Mouse (Mus musculus) Patski (cell line): Measurements from ENCODE around the gene Leng8. TPM values are rescaled to one million over a fixed set of nuclear protein-coding genes. Genes with fewer than 3 reads are reported as not detected.

Experiments used
- ATAC-seq: fragments of 100-300 bp; one replicate; pipeline ENCODE4 v1.8.0; 2021
- CTCF ChIA-PET: fragments of 350-600 bp; sonication (Branson Sonifier 250); formaldehyde crosslinking; loops from one replicate; lab custom pipeline; 2022; ENCODE audit warnings: inconsistent platforms; lab: Charles Lee
- POLR2A ChIA-PET: fragments of 350-600 bp; sonication (Branson Sonifier 250); formaldehyde crosslinking; loops from one replicate; lab custom pipeline; 2022; ENCODE audit warnings: antibody characterized with exemption, inconsistent platforms; lab: Charles Lee
- DNase-seq: peaks from one replicate; pipeline ENCODE4 v3.0.0-alpha.2; 2011; ENCODE audit warnings: low read depth, low spot score
- H3K27me3 ChIP-seq: fragments of 371-371 bp; one replicate; pipeline ENCODE4 v1.5.1; 2021
- CTCF ChIP-seq: fragments of 100-300 bp; IDR thresholded peaks from one replicate; pipeline ENCODE4 v1.5.1; 2021
- in situ Hi-C: fragments of 300-500 bp; cut with MboI; formaldehyde crosslinking; loops from 3 replicates; pipeline ENCODE4 v1.11.1; 2018; ENCODE audit warnings: low pct_unique_long_range_greater_than_20kb, mixed read lengths
- polyA plus RNA-seq: library from polyadenylated mRNA; unstranded; gene quantifications from one replicate; pipeline ENCODE4 v1.2.3, GENCODE M21; 2021

Gene Leng8
- polyA plus RNA-seq, 1 experiment from 2014 or later = 92.8 TPM

GRCm38 (mm10) chr7:4146241-4147180 lies 9.7 kb downstream of the Leng8 start:
- no peak for ATAC-seq
- in situ Hi-C loops = no loop called here
- DNase-seq = no peak
- CTCF ChIA-PET = interaction anchor here (0.8 to 2.1 kb wide), 6 partner anchors 11 to 284 kb away, joined by 3 to 11 read pairs (median 4); partner anchors contain the start of gene Leng8
- no peaks in the 10 kb centered on the region for H3K27me3 ChIP-seq
- no peak for TF ChIP-seq CTCF
- POLR2A ChIA-PET = interaction anchor here (1.2 to 1.5 kb wide), 2 partner anchors 8 to 10 kb away, joined by 3 to 5 read pairs; partner anchors contain the start of gene Leng8

DNA sequence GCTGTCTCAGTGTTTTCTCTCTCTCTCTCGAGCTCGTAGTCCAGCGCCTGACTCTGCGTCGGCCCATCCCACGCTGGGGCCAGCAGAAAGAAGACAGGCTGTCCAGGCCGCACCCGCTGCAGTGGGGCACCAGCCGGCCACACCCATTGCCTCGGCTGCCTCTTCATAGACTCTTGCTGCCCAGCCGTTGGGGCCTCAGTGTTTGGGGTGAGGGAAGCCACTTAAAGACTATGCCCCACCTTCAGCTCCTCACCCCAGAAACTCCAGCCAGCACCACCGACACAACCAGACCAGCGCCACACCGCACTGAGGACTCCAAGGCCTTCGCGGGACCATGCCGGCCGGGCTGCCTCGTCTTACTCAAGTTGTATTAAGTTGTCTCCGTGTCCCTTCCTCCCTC lies 10.5 kb downstream of the Leng8 start:
- POLR2A ChIA-PET = interaction anchor here (1.2 to 1.5 kb wide), 2 partner anchors 9 to 10 kb away, joined by 3 to 5 read pairs; partner anchors contain the start of gene Leng8
- in situ Hi-C loops = no loop called here
- CTCF ChIA-PET = interaction anchor here (0.9 kb wide), 1 partner anchor 9 kb away, joined by 4 read pairs; no protein-coding TSS in a partner anchor
- TF ChIP-seq CTCF = no peak
- DNase-seq (no peak), ATAC-seq (no peak)
- H3K27me3 ChIP-seq = no peaks in the 10 kb centered on the region

DNA sequence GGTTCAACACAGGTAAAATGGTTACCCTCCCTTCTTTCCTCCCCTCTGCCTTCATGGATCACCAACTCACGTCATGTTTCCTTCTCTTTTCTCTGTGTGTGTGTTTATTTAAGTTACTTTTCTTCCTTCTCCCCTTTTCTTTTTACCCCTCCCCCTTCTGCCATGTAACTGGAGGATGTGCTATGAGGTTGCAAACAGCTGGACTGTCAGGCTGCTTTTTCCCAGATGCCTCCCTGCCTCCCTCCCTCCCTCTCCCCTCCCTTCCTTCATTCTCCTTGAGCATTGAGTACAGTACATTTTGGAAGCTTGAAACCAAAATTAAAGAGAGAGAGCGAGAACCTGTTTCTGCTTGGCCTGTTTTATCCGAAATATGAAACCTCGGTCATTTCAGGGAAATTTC lies 11.0 kb downstream of the Leng8 start:
- in situ Hi-C loops = no loop called here
- no peak for TF ChIP-seq CTCF
- ChIA-PET CTCF (interaction anchor here (0.8 to 1.5 kb wide), 4 partner anchors 10 to 282 kb away, joined by 3 to 4 read pairs (median 3); no protein-coding TSS in a partner anchor), POLR2A (interaction anchor here (1.2 to 1.5 kb wide), 2 partner anchors 9 to 11 kb away, joined by 3 to 5 read pairs; partner anchors contain the start of gene Leng8)
- ATAC-seq = no peak
- no peak for DNase-seq
- H3K27me3 ChIP-seq = no peaks in the 10 kb centered on the region

- no peaks in the 10 kb centered on the region for H3K27me3 ChIP-seq
- no peak for DNase-seq
- ATAC-seq = peak; percentile 45
- CTCF ChIA-PET = interaction anchor here (0.8 to 1.5 kb wide), 4 partner anchors 10 to 281 kb away, joined by 3 to 4 read pairs (median 3); no protein-coding TSS in a partner anchor
- TF ChIP-seq CTCF = no peak
- POLR2A ChIA-PET = interaction anchor here (1.2 to 1.5 kb wide), 2 partner anchors 10 to 12 kb away, joined by 3 to 5 read pairs; partner anchors contain the start of gene Leng8
- in situ Hi-C loops = no loop called here
Observed at GRCm38 (mm10) chr7:4148341-4149208, 11.7 kb downstream of the Leng8 start.

DNA sequence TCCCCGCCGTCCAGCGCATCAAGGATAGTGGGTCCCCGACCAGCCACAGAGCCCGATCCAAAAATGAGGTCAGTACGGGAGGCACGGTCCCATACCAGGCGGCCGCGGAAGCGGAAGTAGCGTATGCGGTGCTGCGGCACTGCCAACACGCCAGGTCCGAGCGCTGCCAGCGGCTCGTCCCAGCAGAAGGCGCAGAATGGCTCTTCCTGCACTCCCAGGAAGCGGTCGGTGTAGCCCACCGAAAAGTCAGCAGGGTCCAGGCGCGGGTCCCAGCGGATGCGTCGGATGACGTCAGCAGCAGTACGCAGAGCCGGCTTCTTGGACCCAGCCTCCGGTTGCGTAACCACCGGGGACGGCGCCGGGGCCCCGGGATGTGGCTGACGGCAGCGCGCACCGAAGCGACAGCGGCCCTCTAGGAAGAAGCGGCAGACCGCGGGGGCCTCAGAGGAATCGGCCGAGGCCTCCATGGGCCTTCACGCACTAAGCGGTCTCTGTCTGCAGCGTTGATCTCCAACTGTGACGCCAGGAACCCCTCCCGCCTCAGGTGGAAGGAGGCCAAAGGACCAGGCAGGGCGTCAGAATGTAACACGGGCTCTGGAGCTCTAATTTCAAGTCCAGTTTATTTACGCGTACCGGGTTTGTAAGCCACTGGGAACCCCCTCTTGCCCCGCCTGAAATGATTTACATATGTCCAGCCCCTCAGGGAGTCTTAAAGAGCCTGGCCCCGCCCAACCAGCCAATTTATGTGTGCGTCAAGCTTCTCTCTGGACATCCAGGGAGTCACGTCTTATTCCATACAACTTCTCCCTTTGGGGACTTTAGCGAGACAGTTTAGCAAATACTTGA lies 12.6 kb downstream of the Leng8 start:
- no peak for TF ChIP-seq CTCF
- no peaks in the 10 kb centered on the region for H3K27me3 ChIP-seq
- ChIA-PET CTCF (interaction anchor here (0.7 to 1.5 kb wide), 4 partner anchors 19 to 280 kb away, joined by 3 read pairs; no protein-coding TSS in a partner anchor), POLR2A (interaction anchor here (1.0 to 1.1 kb wide), 2 partner anchors 9 to 13 kb away, joined by 3 read pairs; partner anchors contain the start of gene Leng8)
- DNase-seq (peak; percentile 27), ATAC-seq (peak; percentile 83)
- in situ Hi-C loops = loop anchor here (25.0 kb wide), 1 partner anchor 938 kb away; the partner anchor contains the start of gene Epn1

- TF ChIP-seq CTCF = no peak
- H3K27me3 ChIP-seq = no peaks in the 10 kb centered on the region
- CTCF ChIA-PET = interaction anchor here (0.7 to 1.0 kb wide), 2 partner anchors 19 to 277 kb away, joined by 3 read pairs; no protein-coding TSS in a partner anchor
- POLR2A ChIA-PET = interaction anchor here (0.6 to 1.1 kb wide), 3 partner anchors 8 to 861 kb away, joined by 3 read pairs; partner anchors contain the start of genes Leng8, Myadm and Prkcg
- no peak for ATAC-seq
- in situ Hi-C loops = loop anchor here (25.0 kb wide), 1 partner anchor 937 kb away; the partner anchor contains the start of gene Epn1
- no peak for DNase-seq
Observed at GRCm38 (mm10) chr7:4150059-4150541, 13.3 kb downstream of the Leng8 start, which contains the start of gene Leng9. TSS of gene Leng9 (minus strand) at chr7:4150374.

- CTCF ChIA-PET = no interaction called here
- no peak for ATAC-seq
- no peaks in the 10 kb centered on the region for H3K27me3 ChIP-seq
- no peak for DNase-seq
- in situ Hi-C loops = loop anchor here (25.0 kb wide), 1 partner anchor 936 kb away; the partner anchor contains the start of gene Epn1
- no peak for TF ChIP-seq CTCF
- POLR2A ChIA-PET = interaction anchor here (0.6 to 1.1 kb wide), 2 partner anchors 8 to 862 kb away, joined by 3 read pairs; partner anchors contain the start of genes Myadm and Prkcg
Observed at GRCm38 (mm10) chr7:4150811-4151221, 14.0 kb downstream of the Leng8 start.

DNA sequence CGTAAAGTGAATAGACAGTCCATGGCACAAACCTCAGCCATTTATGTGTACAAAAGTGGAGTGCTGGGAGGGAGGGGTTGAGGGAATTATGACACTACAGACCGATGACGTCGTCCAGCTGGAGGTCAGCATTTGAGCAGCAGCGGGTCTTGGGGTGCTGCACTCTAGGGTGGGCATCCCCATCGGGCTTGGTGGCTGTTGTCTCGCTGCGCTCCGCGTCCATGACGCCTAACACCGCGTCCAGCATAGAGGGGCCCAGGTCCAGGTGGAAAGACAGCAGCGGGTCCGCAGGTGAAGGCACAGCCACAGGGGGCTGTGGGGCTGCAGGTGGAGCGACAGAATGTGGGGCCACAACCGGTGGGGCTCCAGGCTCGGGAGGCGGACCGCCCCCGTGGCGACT lies 14.4 kb downstream of the Leng8 start:
- no peak for TF ChIP-seq CTCF
- DNase-seq (no peak), ATAC-seq (no peak)
- ChIA-PET CTCF (no interaction called here), POLR2A (no interaction called here)
- no peaks in the 10 kb centered on the region for H3K27me3 ChIP-seq
- in situ Hi-C loops = loop anchor here (25.0 kb wide), 1 partner anchor 936 kb away; the partner anchor contains the start of gene Epn1
